Mouse (Mus musculus) adrenal gland, postnatal 4 days (tissue): ENCODE results near the gene Tm4sf19. TPM values are rescaled to one million over a fixed set of nuclear protein-coding genes. Genes with fewer than 3 reads are reported as not detected.

Source experiments
- DNase-seq, 2 experiments: peaks; one replicate each; pipeline ENCODE4 v3.0.0; 2021 to 2022; ENCODE audit warnings: low spot score in 2 of 2, mixed read lengths in 2 of 2
- long read RNA-seq, 2 experiments: library from polyadenylated mRNA; stranded (forward); transcript quantifications; one replicate each; pipeline ENCODE4 v2.0.0; 2021
- total RNA-seq, 2 experiments: library from RNA; stranded (reverse); gene quantifications; 2 replicates each; pipeline ENCODE4 v1.2.3; 2021

The Tm4sf19 gene
- not detected for total RNA-seq
- long read RNA-seq, experiment 1 = 0 reads
- long read RNA-seq, experiment 2 = 0 reads

- no peak for DNase-seq
Observed at GRCm38 (mm10) chr16:32400267-32400666, at the start of gene Tm4sf19. Gene Tm4sf19, plus strand, starts transcription at chr16:32400506.

- no peak for DNase-seq
Observed at GRCm38 (mm10) chr16:32350776-32351175, 49.5 kb upstream of the Tm4sf19 start.

- no peak for DNase-seq
Observed at GRCm38 (mm10) chr16:32363530-32363929, 36.8 kb upstream of the Tm4sf19 start.

- DNase-seq = no peak
Observed at GRCm38 (mm10) chr16:32371351-32371750, 29.0 kb upstream of the Tm4sf19 start.

GRCm38 (mm10) chr16:32379575-32379974 is 20.7 kb upstream of the Tm4sf19 start:
- DNase-seq = no peak

GRCm38 (mm10) chr16:32382901-32383300 is 17.4 kb upstream of the Tm4sf19 start:
- DNase-seq = no peak

GRCm38 (mm10) chr16:32384885-32385284 is 15.4 kb upstream of the Tm4sf19 start:
- no peak for DNase-seq

- DNase-seq = no peak
Observed at GRCm38 (mm10) chr16:32386826-32387225, 13.5 kb upstream of the Tm4sf19 start.

GRCm38 (mm10) chr16:32389049-32389448 is 11.3 kb upstream of the Tm4sf19 start:
- DNase-seq = no peak

GRCm38 (mm10) chr16:32389841-32390240 is 10.5 kb upstream of the Tm4sf19 start:
- DNase-seq = no peak

GRCm38 (mm10) chr16:32390882-32391281 is 9.4 kb upstream of the Tm4sf19 start:
- DNase-seq = no peak

- DNase-seq = no peak
Observed at GRCm38 (mm10) chr16:32395679-32396540, 4.4 kb upstream of the Tm4sf19 start.

GRCm38 (mm10) chr16:32396541-32396835 is 3.8 kb upstream of the Tm4sf19 start:
- no peak for DNase-seq

- DNase-seq = no peak
Observed at GRCm38 (mm10) chr16:32398206-32398605, 2.1 kb upstream of the Tm4sf19 start.

GRCm38 (mm10) chr16:32401335-32401965 is 1.1 kb downstream of the Tm4sf19 start:
- no peak for DNase-seq

- DNase-seq = no peak
Observed at GRCm38 (mm10) chr16:32402818-32403217, 2.5 kb downstream of the Tm4sf19 start.

GRCm38 (mm10) chr16:32405716-32406115 is 5.4 kb downstream of the Tm4sf19 start:
- DNase-seq = no peak

GRCm38 (mm10) chr16:32406671-32407070 is 6.4 kb downstream of the Tm4sf19 start:
- no peak for DNase-seq

GRCm38 (mm10) chr16:32407730-32408129 is 7.4 kb downstream of the Tm4sf19 start:
- no peak for DNase-seq

- no peak for DNase-seq
Observed at GRCm38 (mm10) chr16:32417457-32417856, 17.2 kb downstream of the Tm4sf19 start.

GRCm38 (mm10) chr16:32419517-32420483 is 19.5 kb downstream of the Tm4sf19 start, which contains the start of gene Tctex1d2:
Gene Tctex1d2, plus strand, starts transcription at chr16:32419702.
- peak; percentile 86 to 87 for DNase-seq
